Mouse (Mus musculus) myocyte (in vitro differentiated cells): Measurements from ENCODE around the gene Rpusd2.
A peak's percentile ranks its signal among the peaks of the same experiment; 100 is the strongest.

ENCODE experiments used
- CEBPB ChIP-seq: IDR thresholded peaks from 2 replicates; pipeline ENCODE4 v1.6.1; 2011; ENCODE audit warnings: mild to moderate bottlenecking, moderate library complexity; ENCODE audit not compliant: poor library complexity, insufficient read depth, severe bottlenecking
- E2F4 ChIP-seq: IDR thresholded peaks from one replicate; pipeline ENCODE4 v1.6.1; 2011; ENCODE audit warnings: mild to moderate bottlenecking, control low read depth, moderate library complexity; ENCODE audit not compliant: insufficient read depth
- MAX ChIP-seq: IDR thresholded peaks from one replicate; pipeline ENCODE4 v1.6.1; 2011; ENCODE audit warnings: low read depth, mild to moderate bottlenecking, control low read depth
- MYOD1 ChIP-seq, 3 experiments: IDR thresholded peaks; one replicate each; pipeline ENCODE4 v1.6.1; 2011; ENCODE audit warnings: control low read depth in 2 of 3, low read depth in 2 of 3, mild to moderate bottlenecking in 2 of 3, moderate library complexity in 1 of 3; ENCODE audit not compliant: insufficient read length in 2 of 3, control insufficient read depth in 1 of 3
- MYOG ChIP-seq, 3 experiments: IDR thresholded peaks; one replicate each; pipeline ENCODE4 v1.6.1; 2011; ENCODE audit warnings: control low read depth in 2 of 3, low read depth in 2 of 3, mild to moderate bottlenecking in 2 of 3; ENCODE audit not compliant: insufficient read length in 2 of 3, control insufficient read depth in 1 of 3, insufficient read depth in 1 of 3
- POLR2A ChIP-seq: IDR thresholded peaks from one replicate; pipeline ENCODE4 v1.6.1; 2011; ENCODE audit warnings: low read depth, mild to moderate bottlenecking, control low read depth, moderate library complexity; ENCODE audit not compliant: insufficient read length
- POLR2AphosphoS2 ChIP-seq: IDR thresholded peaks from one replicate; pipeline ENCODE4 v1.6.1; 2011; ENCODE audit warnings: low read depth, control low read depth; ENCODE audit not compliant: insufficient read length
- REST ChIP-seq: IDR thresholded peaks from one replicate; pipeline ENCODE4 v1.6.1; 2011; ENCODE audit warnings: mild to moderate bottlenecking, control low read depth, moderate library complexity; ENCODE audit not compliant: insufficient read depth, insufficient read length
- SRF ChIP-seq: IDR thresholded peaks from one replicate; pipeline ENCODE4 v1.6.1; 2011; ENCODE audit warnings: low read depth; ENCODE audit not compliant: control insufficient read depth, insufficient read length
- TCF12 ChIP-seq: IDR thresholded peaks from one replicate; pipeline ENCODE4 v1.6.1; 2011; ENCODE audit warnings: mild to moderate bottlenecking, control low read depth; ENCODE audit not compliant: poor library complexity, insufficient read depth, severe bottlenecking
- TCF3 ChIP-seq: IDR thresholded peaks from one replicate; pipeline ENCODE4 v1.6.1; 2011; ENCODE audit warnings: low read depth, control low read depth; ENCODE audit not compliant: insufficient read length
- USF1 ChIP-seq: IDR thresholded peaks from one replicate; pipeline ENCODE4 v1.6.1; 2011; ENCODE audit warnings: low read depth, mild to moderate bottlenecking, control low read depth, moderate library complexity

- no peak for TF ChIP-seq CEBPB
- no peak for TF ChIP-seq E2F4
- TF ChIP-seq POLR2A, result no peak
- no peak for TF ChIP-seq USF1
- no peak for TF ChIP-seq POLR2AphosphoS2
- no peak for TF ChIP-seq MAX
- no peak for TF ChIP-seq REST
- no peak for TF ChIP-seq TCF3
- TF ChIP-seq MYOG (IDR thresholded peaks at IDR 0.05; ENCODE audit: control insufficient read depth in 1 of 3, insufficient read depth in 1 of 3, insufficient read length in 2 of 3, low read depth in 2 of 3), result no peak
- no peak for TF ChIP-seq TCF12
- TF ChIP-seq MYOD1 (IDR thresholded peaks at IDR 0.05; ENCODE audit: control insufficient read depth in 1 of 3, insufficient read length in 2 of 3, low read depth in 2 of 3), result peak in 2 of 3 experiments; percentile 10 to 17
- TF ChIP-seq SRF, result no peak
These were observed 15.5 kb upstream of the Rpusd2 start for GRCm38 (mm10) chr2:119019131-119019530.
